ENCODE assay signal across 18 mouse cellular contexts in the genomic region with DNA sequence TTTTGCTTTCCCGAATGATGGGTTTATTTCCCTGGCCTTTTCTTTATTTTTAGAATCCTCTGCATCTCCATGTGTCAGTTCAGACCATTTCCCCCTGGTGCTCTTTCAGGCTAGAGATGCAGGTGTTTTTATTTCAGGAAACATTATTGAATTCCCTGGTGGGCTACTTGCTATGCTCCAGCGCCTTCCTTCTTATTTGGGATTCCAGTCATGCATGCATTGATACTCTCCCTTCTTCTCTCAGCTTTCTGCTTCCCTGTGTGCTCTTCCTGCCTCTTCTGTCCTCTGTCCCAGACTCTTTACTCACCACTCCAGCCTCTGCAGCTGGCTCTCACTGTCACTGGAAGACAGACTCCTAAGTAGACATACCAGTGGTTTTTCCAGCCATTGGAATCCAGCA.
DNase-seq lines count a peak whose midpoint lies in the region; ATAC-seq and TF ChIP-seq lines count a peak whose summit lies in the region.
"Had no signal": no experiment of that assay in that cellular context is flagged by ENCODE, and none has a peak within 500 bp of the region (broad histone marks: within the 10 kb centered on the region; RNA-seq: fewer than 3 reads in every experiment).

No protein-coding gene starts in this region.

- TF ChIP-seq POLR2A in brain, embryonic 14.5 days (IDR thresholded peaks at IDR 0.05; ENCODE audit: borderline replicate concordance, extremely low read depth, insufficient read depth, insufficient read length, poor library complexity, severe bottlenecking): no peak

- DNase-seq in kidney, adult 8-10 months: no peak
- peak; percentile 29 for DNase-seq in brain, embryonic 14.5 days (ENCODE audit: low read depth)
- no peak for DNase-seq in forebrain, embryonic 14.5 days (ENCODE audit: low spot score)
- no peak for DNase-seq in liver, embryonic 11.5 days (ENCODE audit: low spot score)
- DNase-seq: adrenal gland, postnatal 25 days; cerebellum, adult 9-11 months; gastrocnemius, postnatal 36 days; kidney, adult 9 months; liver, embryonic 13.5 days had no signal

- peak; percentile 82 for ATAC-seq in kidney, embryonic 16.5 days (ENCODE audit: low FRiP score, low TSS enrichment)
- peak; percentile 58; the same call in 1 of the 2 replicates for ATAC-seq in hindbrain, embryonic 16.5 days
- ATAC-seq in neural tube, embryonic 14.5 days (ENCODE audit: low read depth): peak; percentile 45; the same call in 1 of the 2 replicates
- no peak for ATAC-seq in forebrain, embryonic 14.5 days
- ATAC-seq in liver, embryonic 11.5 days (replicated peaks; ENCODE audit: low FRiP score): no peak
- ATAC-seq: activated CD4-positive, CD25-positive, alpha-beta regulatory T cell, adult 4 months; CD4-positive, CD25-positive, alpha-beta regulatory T cell, adult 4 months had no signal

- H3K27me3 ChIP-seq in kidney, embryonic 16.5 days (ENCODE audit: insufficient read depth, low read length): no peaks in the 10 kb centered on the region
- no peaks in the 10 kb centered on the region for H3K27me3 ChIP-seq in hindbrain, embryonic 16.5 days (replicated peaks; ENCODE audit: control insufficient read depth, insufficient read depth, low read length)
- H3K27me3 ChIP-seq in neural tube, embryonic 14.5 days (ENCODE audit: control insufficient read depth, insufficient read depth, low read length): no peaks in the 10 kb centered on the region
- H3K27me3 ChIP-seq in forebrain, embryonic 14.5 days (replicated peaks; ENCODE audit: control insufficient read depth, insufficient read depth, low read length): no peaks in the 10 kb centered on the region
- no peaks in the 10 kb centered on the region for H3K27me3 ChIP-seq in liver, embryonic 11.5 days (replicated peaks; ENCODE audit: control insufficient read depth, insufficient read depth, low read length)
- H3K27me3 ChIP-seq: embryonic facial prominence, embryonic 12.5 days; heart, embryonic 13.5 days; liver, embryonic 13.5 days; stomach, embryonic 15.5 days had no signal

- no peak overlapping the region for H3K4me3 ChIP-seq in kidney, embryonic 16.5 days (ENCODE audit: low read length)
- H3K4me3 ChIP-seq in hindbrain, embryonic 16.5 days (ENCODE audit: low read length): no peak overlapping the region
- no peak overlapping the region for H3K4me3 ChIP-seq in neural tube, embryonic 14.5 days (ENCODE audit: low read depth, low read length)
- H3K4me3 ChIP-seq in forebrain, embryonic 14.5 days (ENCODE audit: low read depth, low read length): no peak overlapping the region
- H3K4me3 ChIP-seq in liver, embryonic 11.5 days (ENCODE audit: low read depth, low read length): no peak overlapping the region
- H3K4me3 ChIP-seq: embryonic facial prominence, embryonic 12.5 days; heart, embryonic 13.5 days; liver, embryonic 13.5 days; myocyte; stomach, embryonic 15.5 days had no signal

- H3K27ac ChIP-seq in kidney, embryonic 16.5 days (ENCODE audit: low read length): no peak overlapping the region
- H3K27ac ChIP-seq in hindbrain, embryonic 16.5 days (ENCODE audit: low read depth, low read length): peak overlapping the region; percentile 39; the same call in 1 of the 2 replicates
- H3K27ac ChIP-seq in neural tube, embryonic 14.5 days (ENCODE audit: low read depth, low read length): 0 out of 2 replicates have a peak overlapping the region, but pooled peaks have one; percentile 28
- no peak overlapping the region for H3K27ac ChIP-seq in forebrain, embryonic 14.5 days (ENCODE audit: low read depth, low read length)
- H3K27ac ChIP-seq in liver, embryonic 11.5 days (ENCODE audit: low read depth, low read length): no peak overlapping the region
- H3K27ac ChIP-seq: embryonic facial prominence, embryonic 12.5 days; heart, embryonic 13.5 days; liver, embryonic 13.5 days; stomach, embryonic 15.5 days had no signal

- 22% methylated on average over 2 of the region's 2 CpGs for WGBS in kidney, embryonic 16.5 days
- WGBS in hindbrain, embryonic 16.5 days: 28% methylated on average over 2 of the region's 2 CpGs
- 26% methylated on average over 2 of the region's 2 CpGs for WGBS in neural tube, embryonic 14.5 days
- 29% methylated on average over 2 of the region's 2 CpGs for WGBS in forebrain, embryonic 14.5 days
- WGBS in liver, embryonic 11.5 days: 83% methylated on average over 2 of the region's 2 CpGs

- H3K9ac ChIP-seq in kidney, embryonic 16.5 days (replicated peaks; ENCODE audit: low read length): no peak overlapping the region
- H3K9ac ChIP-seq in hindbrain, embryonic 16.5 days (ENCODE audit: low read depth, low read length): no peak overlapping the region; the same call in 1 of the 2 replicates
- H3K9ac ChIP-seq in neural tube, embryonic 14.5 days (replicated peaks; ENCODE audit: low read depth, low read length): no peak overlapping the region
- no peak overlapping the region for H3K9ac ChIP-seq in forebrain, embryonic 14.5 days (ENCODE audit: low read length)
- H3K9ac ChIP-seq in liver, embryonic 11.5 days (ENCODE audit: low read depth, low read length): no peak overlapping the region
- H3K9ac ChIP-seq: embryonic facial prominence, embryonic 12.5 days; heart, embryonic 13.5 days; liver, embryonic 13.5 days; stomach, embryonic 15.5 days had no signal

- no peak for TF ChIP-seq CTCF in brain, embryonic 14.5 days (IDR thresholded peaks at IDR 0.05; ENCODE audit: borderline replicate concordance, extremely low read depth, insufficient read depth, insufficient read length)

- H3K4me1 ChIP-seq in kidney, embryonic 16.5 days (ENCODE audit: insufficient read depth, low read length): 0 out of 2 replicates have a peak, but pooled peaks cover 7% of the 10 kb centered on the region
- H3K4me1 ChIP-seq in hindbrain, embryonic 16.5 days (ENCODE audit: control insufficient read depth, insufficient read depth, low read depth, low read length): peaks cover 3% of the 10 kb centered on the region; the same call in 1 of the 2 replicates
- peaks cover 8% of the 10 kb centered on the region for H3K4me1 ChIP-seq in neural tube, embryonic 14.5 days (ENCODE audit: control insufficient read depth, insufficient read depth, low read length)
- no peaks in the 10 kb centered on the region for H3K4me1 ChIP-seq in forebrain, embryonic 14.5 days (ENCODE audit: control insufficient read depth, insufficient read depth, low read length)
- H3K4me1 ChIP-seq in liver, embryonic 11.5 days (replicated peaks; ENCODE audit: control insufficient read depth, insufficient read depth, low read length): no peaks in the 10 kb centered on the region
- H3K4me1 ChIP-seq: stomach, embryonic 15.5 days had no signal

- H3K4me2 ChIP-seq in kidney, embryonic 16.5 days (replicated peaks; ENCODE audit: low read depth, low read length): no peak overlapping the region
- H3K4me2 ChIP-seq in hindbrain, embryonic 16.5 days (ENCODE audit: low read length): no peak overlapping the region
- H3K4me2 ChIP-seq in neural tube, embryonic 14.5 days (ENCODE audit: low read depth, low read length): no peak overlapping the region
- H3K4me2 ChIP-seq in forebrain, embryonic 14.5 days (ENCODE audit: low read length): no peak overlapping the region
- no peak overlapping the region for H3K4me2 ChIP-seq in liver, embryonic 11.5 days
- H3K4me2 ChIP-seq: embryonic facial prominence, embryonic 12.5 days; heart, embryonic 13.5 days; liver, embryonic 13.5 days; stomach, embryonic 15.5 days had no signal

- H3K36me3 ChIP-seq in kidney, embryonic 16.5 days (ENCODE audit: insufficient read depth, low read length): no peaks in the 10 kb centered on the region; the same call in 1 of the 2 replicates
- no peaks in the 10 kb centered on the region for H3K36me3 ChIP-seq in hindbrain, embryonic 16.5 days (ENCODE audit: control insufficient read depth, insufficient read depth, low read length)
- H3K36me3 ChIP-seq in neural tube, embryonic 14.5 days (ENCODE audit: control insufficient read depth, insufficient read depth, low read length): no peaks in the 10 kb centered on the region
- peaks cover 4% of the 10 kb centered on the region; the same call in 1 of the 2 replicates for H3K36me3 ChIP-seq in forebrain, embryonic 14.5 days (ENCODE audit: control insufficient read depth, insufficient read depth, low read length)
- H3K36me3 ChIP-seq in liver, embryonic 11.5 days (ENCODE audit: control insufficient read depth, insufficient read depth, low read length): no peaks in the 10 kb centered on the region; the same call in 1 of the 2 replicates
- H3K36me3 ChIP-seq: liver, embryonic 13.5 days; stomach, embryonic 15.5 days had no signal

- no peaks in the 10 kb centered on the region for H3K9me3 ChIP-seq in kidney, embryonic 16.5 days (ENCODE audit: low read length)
- no peaks in the 10 kb centered on the region for H3K9me3 ChIP-seq in hindbrain, embryonic 16.5 days (ENCODE audit: control insufficient read depth, low read length)
- no peaks in the 10 kb centered on the region for H3K9me3 ChIP-seq in neural tube, embryonic 14.5 days (ENCODE audit: control insufficient read depth, low read length)
- no peaks in the 10 kb centered on the region for H3K9me3 ChIP-seq in forebrain, embryonic 14.5 days (replicated peaks; ENCODE audit: control insufficient read depth, low read length)
- H3K9me3 ChIP-seq in liver, embryonic 11.5 days (ENCODE audit: control insufficient read depth, low read length): no peaks in the 10 kb centered on the region
- H3K9me3 ChIP-seq: embryonic facial prominence, embryonic 12.5 days; heart, embryonic 13.5 days; liver, embryonic 13.5 days; stomach, embryonic 15.5 days had no signal

Comparison
In these comparisons a context has a peak if more than half of its experiments do, and no peak if none do; other contexts are left out.
1. ATAC-seq: peak in kidney, embryonic 16.5 days (single experiment), hindbrain, embryonic 16.5 days (single experiment) and neural tube, embryonic 14.5 days (single experiment); none in forebrain, embryonic 14.5 days (single experiment) and liver, embryonic 11.5 days (single experiment).
2. H3K27ac ChIP-seq: peak in hindbrain, embryonic 16.5 days (single experiment) and neural tube, embryonic 14.5 days (single experiment); none in kidney, embryonic 16.5 days (single experiment), forebrain, embryonic 14.5 days (single experiment) and liver, embryonic 11.5 days (single experiment).